Mouse (Mus musculus) lung, embryonic 14.5 days (tissue): ENCODE results near the gene Gpx2. TPM values are rescaled to one million over a fixed set of nuclear protein-coding genes. Genes with fewer than 3 reads are reported as not detected.
"Not testable (repeated sequence)": the region's sequence is repeated elsewhere in the genome, so short reads cannot be mapped to it uniquely, and the experiment has no call there.

Experiments used
- ATAC-seq: fragments of 200-750 bp; cut with Nextera tagmentation; 2 replicates; pipeline ENCODE4 v1.8.0; 2017; ENCODE audit warnings: mild to moderate bottlenecking, moderate TSS enrichment, moderate library complexity; ENCODE audit not compliant: insufficient read depth
- DNase-seq: peaks from one replicate; pipeline ENCODE4 v3.0.0-alpha.2; 2015
- H3K27ac ChIP-seq: fragments of 300-500 bp; sonication (generic); 2 replicates; pipeline ENCODE4 v1.5.1; 2014; ENCODE audit warnings: low read depth, mild to moderate bottlenecking, moderate library complexity
- H3K27me3 ChIP-seq: fragments of 300-500 bp; sonication (generic); 2 replicates; pipeline ENCODE4 v1.6.1; 2014; ENCODE audit warnings: low read length, control low read depth; ENCODE audit not compliant: insufficient read depth
- H3K36me3 ChIP-seq: fragments of 300-500 bp; sonication (generic); 2 replicates; pipeline ENCODE4 v1.6.1; 2014; ENCODE audit warnings: control low read depth; ENCODE audit not compliant: insufficient read depth
- H3K4me1 ChIP-seq: fragments of 300-500 bp; sonication (generic); 2 replicates; pipeline ENCODE4 v1.6.1; 2014; ENCODE audit warnings: antibody characterized with exemption, control low read depth; ENCODE audit not compliant: insufficient read depth
- H3K4me2 ChIP-seq: fragments of 300-500 bp; sonication (generic); 2 replicates; pipeline ENCODE4 v1.6.1; 2014; ENCODE audit warnings: mild to moderate bottlenecking
- H3K4me3 ChIP-seq: fragments of 300-500 bp; sonication (generic); 2 replicates; pipeline ENCODE4 v1.5.1; 2014; ENCODE audit warnings: low read depth, low read length
- H3K9ac ChIP-seq: fragments of 300-500 bp; sonication (generic); 2 replicates; pipeline ENCODE4 v1.6.1; 2014
- H3K9me3 ChIP-seq: fragments of 300-500 bp; sonication (generic); 2 replicates; pipeline ENCODE4 v1.6.1; 2016; ENCODE audit warnings: low read depth, low read length, control low read depth
- CTCF ChIP-seq: IDR thresholded peaks from 2 replicates; pipeline ENCODE4 v1.5.1; 2016; ENCODE audit warnings: antibody characterized with exemption, low read depth
- WGBS: fragments of 180-500 bp; shearing (Covaris S2); extraction: QIAGEN DNeasy Blood & Tissue Kit; methylation state at CpG from one replicate; pipeline ENCODE4 v1.1.7; 2014; 5-methylcytosine and 5-hydroxymethylcytosine counted together
- polyA plus RNA-seq: library from polyadenylated mRNA; unstranded; fragments of >200 nt; fragmentation: Nextera tagmentation; extraction: Ambion mirVana; gene quantifications from 2 replicates; pipeline ENCODE4 v1.2.1, GENCODE M21; 2014

The Gpx2 gene
- polyA plus RNA-seq, 1 experiment from 2014 or later: 30.8 TPM

GRCm38 (mm10) chr12:76805056-76805811 lies 9.9 kb upstream of the Gpx2 start:
- TF ChIP-seq CTCF: no peak
- no peak overlapping the region for H3K9ac ChIP-seq
- peaks cover 5% of the 10 kb centered on the region; the same call in 1 of the 2 replicates for H3K36me3 ChIP-seq
- no peaks in the 10 kb centered on the region for H3K9me3 ChIP-seq
- 87% methylated on average over 10 of the region's 10 CpGs for WGBS
- H3K27me3 ChIP-seq: no peaks in the 10 kb centered on the region
- DNase-seq (no peak), ATAC-seq (no peak)
- H3K27ac ChIP-seq: no peak overlapping the region
- H3K4me1 ChIP-seq: no peaks in the 10 kb centered on the region
- H3K4me3 ChIP-seq: no peak overlapping the region
- H3K4me2 ChIP-seq: no peak overlapping the region

GRCm38 (mm10) chr12:76803700-76804252 lies 8.4 kb upstream of the Gpx2 start:
- Histone ChIP-seq H3K4me3 (no peak overlapping the region), H3K27me3 (no peaks in the 10 kb centered on the region), H3K9me3 (no peaks in the 10 kb centered on the region), H3K27ac (no peak overlapping the region), H3K9ac (no peak overlapping the region), H3K36me3 (peaks cover 11% of the 10 kb centered on the region; the same call in 1 of the 2 replicates), H3K4me1 (no peaks in the 10 kb centered on the region), H3K4me2 (no peak overlapping the region)
- WGBS: 40% methylated on average over 7 of the region's 7 CpGs
- DNase-seq: peak; percentile 81
- peak; percentile 82 for TF ChIP-seq CTCF
- ATAC-seq: peak; percentile 60

- DNase-seq (no peak), ATAC-seq (no peak)
- WGBS: 91% methylated on average over 10 of the region's 10 CpGs
- TF ChIP-seq CTCF: no peak
- Histone ChIP-seq H3K36me3 (peaks cover 11% of the 10 kb centered on the region; the same call in 1 of the 2 replicates), H3K27me3 (no peaks in the 10 kb centered on the region), H3K27ac (no peak overlapping the region), H3K4me3 (no peak overlapping the region), H3K9me3 (no peaks in the 10 kb centered on the region), H3K4me2 (no peak overlapping the region), H3K9ac (no peak overlapping the region), H3K4me1 (no peaks in the 10 kb centered on the region)
Observed at GRCm38 (mm10) chr12:76803028-76803427, 7.7 kb upstream of the Gpx2 start.

GRCm38 (mm10) chr12:76798008-76798720 lies 2.8 kb upstream of the Gpx2 start:
- H3K4me3 ChIP-seq: no peak overlapping the region
- H3K9ac ChIP-seq: no peak overlapping the region
- ATAC-seq (0 out of 2 replicates have a peak, but pooled peaks have one; percentile 29), DNase-seq (no peak)
- H3K9me3 ChIP-seq: no peaks in the 10 kb centered on the region
- no peak for TF ChIP-seq CTCF
- H3K27me3 ChIP-seq: no peaks in the 10 kb centered on the region
- H3K4me2 ChIP-seq: no peak overlapping the region
- peak overlapping the region; percentile 21; the same call in 1 of the 2 replicates for H3K27ac ChIP-seq
- 55% methylated on average over 5 of the region's 5 CpGs for WGBS
- H3K36me3 ChIP-seq: peaks cover 8% of the 10 kb centered on the region; the same call in 1 of the 2 replicates
- H3K4me1 ChIP-seq: no peaks in the 10 kb centered on the region; the same call in 1 of the 2 replicates

GRCm38 (mm10) chr12:76796938-76797539 lies 1.7 kb upstream of the Gpx2 start:
- DNase-seq (no peak), ATAC-seq (no peak)
- peaks cover 6% of the 10 kb centered on the region; the same call in 1 of the 2 replicates for H3K36me3 ChIP-seq
- H3K27me3 ChIP-seq: no peaks in the 10 kb centered on the region
- no peak overlapping the region for H3K9ac ChIP-seq
- H3K4me3 ChIP-seq: no peak overlapping the region
- no peak overlapping the region for H3K4me2 ChIP-seq
- TF ChIP-seq CTCF: no peak
- WGBS: 71% methylated on average over 7 of the region's 7 CpGs
- H3K4me1 ChIP-seq: no peaks in the 10 kb centered on the region; the same call in 1 of the 2 replicates
- no peaks in the 10 kb centered on the region for H3K9me3 ChIP-seq
- no peak overlapping the region for H3K27ac ChIP-seq

- 48% methylated on average over 12 of the region's 14 CpGs for WGBS
- H3K4me1 ChIP-seq: peaks cover 11% of the 10 kb centered on the region
- H3K4me2 ChIP-seq, DNase-seq, H3K36me3 ChIP-seq, H3K4me3 ChIP-seq, H3K27ac ChIP-seq, H3K27me3 ChIP-seq, ATAC-seq, H3K9ac ChIP-seq, H3K9me3 ChIP-seq: not testable (repeated sequence)
- peak; percentile 32 for TF ChIP-seq CTCF
Observed at GRCm38 (mm10) chr12:76792540-76792939, 2.8 kb downstream of the Gpx2 start.
